Mouse (Mus musculus): ENCODE measurements at regions not wholly inside any gene's neighbourhood (a gene's known extent, or its start where the extent isn't known, plus 50 kb on each side); places are given as distances from the start of the nearest gene placed in this dataset.

- TF ChIP-seq POLR2A (IDR thresholded peaks at IDR 0.05; ENCODE audit: borderline replicate concordance, extremely low read depth, insufficient read depth, insufficient read length, poor library complexity, severe bottlenecking) (no peak), CTCF (IDR thresholded peaks at IDR 0.05; ENCODE audit: borderline replicate concordance, extremely low read depth, insufficient read depth, insufficient read length) (no peak)
Measured at GRCm38 (mm10) chr12:69469004-69469403, 96.7 kb upstream of the Gm9887 start.

All from brain, embryonic 14.5 days (tissue).